Mouse (Mus musculus): ENCODE data around the gene Akt1s1.

- TF ChIP-seq POLR2A (IDR thresholded peaks at IDR 0.05; ENCODE audit: extremely low read depth, insufficient read depth, low read length) (no peak), CTCF (IDR thresholded peaks at IDR 0.05; ENCODE audit: low read depth, low read length) (no peak)
These were observed 35.8 kb downstream of the Akt1s1 start for GRCm38 (mm10) chr7:44884637-44885036.
